Mouse (Mus musculus): ENCODE measurements around the gene Vmn1r191.

Vmn1r191 gene

GRCm38 (mm10) chr13:22183869-22184268, at the start of gene Vmn1r191:
TSS of gene Vmn1r191 (minus strand) at chr13:22183969.
- WGBS, result 79% methylated on average over 1 of the region's 1 CpGs

- WGBS, result 64% methylated on average over 1 of the region's 1 CpGs
Measured at GRCm38 (mm10) chr13:22223060-22223459, 39.3 kb upstream of the Vmn1r191 start, which contains the start of gene Vmn1r193. TSS of gene Vmn1r193 (minus strand) at chr13:22223160.

DNA sequence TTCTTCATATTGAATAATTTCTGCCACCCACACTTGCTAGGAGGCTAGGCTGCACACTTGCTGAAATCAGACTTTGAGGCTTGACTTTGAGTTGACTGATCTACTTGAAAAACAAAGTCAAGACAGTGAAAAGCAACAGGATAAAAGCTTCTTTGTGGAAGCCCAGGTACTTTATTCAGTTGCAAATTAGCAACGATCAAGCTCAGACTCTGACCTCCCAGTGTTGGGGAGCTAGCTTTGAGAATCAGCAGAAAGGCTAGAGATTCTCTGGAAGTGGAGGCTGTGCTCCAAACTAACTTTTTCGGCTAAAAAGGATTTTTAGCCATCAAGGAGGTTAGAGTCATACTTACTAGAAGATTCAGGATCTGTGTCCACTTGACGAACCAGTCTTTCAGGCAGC, 9.0 kb upstream of the Vmn1r191 start:
- 75% methylated on average over 3 of the region's 3 CpGs for WGBS

GRCm38 (mm10) chr13:22191041-22191440, 7.3 kb upstream of the Vmn1r191 start, which contains the start of gene Vmn1r192:
TSS of gene Vmn1r192 (minus strand) at chr13:22191141.

DNA sequence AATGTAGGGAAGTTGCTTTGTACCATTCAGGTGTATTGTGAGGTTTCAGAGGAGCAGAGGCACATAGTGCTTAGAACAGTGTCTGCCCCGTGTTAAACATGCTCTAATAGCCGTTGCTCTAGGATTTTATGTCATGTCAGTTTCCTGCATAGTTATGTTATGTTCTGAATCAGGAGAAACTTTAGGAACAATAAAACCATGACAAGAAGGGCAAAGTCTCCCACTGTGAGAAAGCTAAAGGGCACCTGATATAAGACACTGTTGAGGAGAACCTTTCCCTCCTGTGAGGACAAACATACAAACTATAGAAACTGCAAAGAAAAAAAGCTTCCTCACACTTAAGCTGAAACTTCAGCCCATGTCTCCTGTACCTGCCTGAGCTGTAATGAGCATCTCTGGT, 6.6 kb upstream of the Vmn1r191 start:
- 88% methylated on average over 2 of the region's 2 CpGs for WGBS

DNA sequence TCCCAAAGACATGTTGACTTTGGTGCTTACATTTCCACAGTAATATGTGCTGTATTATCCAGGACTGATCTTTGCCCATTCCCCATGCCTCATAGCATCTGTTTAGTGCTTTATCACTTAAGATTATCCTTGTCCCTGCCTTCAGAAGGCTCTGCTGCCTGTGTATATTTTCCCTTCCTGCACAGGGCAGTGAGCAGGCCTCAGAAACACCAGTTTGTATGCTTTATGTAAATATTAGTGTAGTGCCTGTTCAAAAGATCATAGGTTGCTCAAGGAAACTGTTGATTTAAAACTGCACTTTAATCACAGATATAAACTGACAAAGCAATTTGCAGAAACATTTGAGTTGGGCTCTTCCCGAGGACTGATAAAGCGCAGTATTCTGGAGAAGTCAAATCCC, 5.5 kb upstream of the Vmn1r191 start:
- 88% methylated on average over 2 of the region's 2 CpGs for WGBS

DNA sequence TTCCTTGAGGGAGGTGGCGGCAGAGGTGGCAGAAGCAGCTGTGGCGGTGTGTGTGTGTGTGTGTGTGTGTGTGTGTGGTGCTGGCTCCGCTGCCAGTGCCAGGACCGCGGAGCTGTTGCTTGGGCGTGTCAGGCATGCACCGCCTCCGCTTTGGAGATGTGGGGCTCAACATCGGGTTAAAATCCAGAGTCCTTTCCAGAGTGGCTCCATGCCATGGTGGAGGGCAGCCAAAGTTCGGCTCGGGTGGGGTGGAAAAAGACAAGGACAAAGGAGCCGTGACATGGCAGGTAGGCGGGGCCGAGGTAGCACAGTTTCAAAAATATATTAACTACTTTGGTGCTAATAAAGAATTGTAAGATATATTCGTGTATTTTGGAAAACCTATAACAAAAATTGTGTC, 15.4 kb downstream of the Vmn1r191 start:
- 91% methylated on average over 15 of the region's 15 CpGs for WGBS

GRCm38 (mm10) chr13:22136495-22137293, 47.1 kb downstream of the Vmn1r191 start:
- 71% methylated on average over 5 of the region's 5 CpGs for WGBS

All from cerebral cortex, adult 2 months (tissue).